Mouse (Mus musculus) heart, postnatal 10 days (tissue): ENCODE measurements around the gene Rnf40. TPM values are rescaled to one million over a fixed set of nuclear protein-coding genes. Genes with fewer than 3 reads are reported as not detected.
"Not testable (repeated sequence)": the region's sequence is repeated elsewhere in the genome, so short reads cannot be mapped to it uniquely, and the experiment has no call there.

Experiments
- DNase-seq, 2 experiments: peaks; one replicate each; pipeline ENCODE4 v3.0.0; 2021
- intact Hi-C: fragments of 180-260 bp; cut with DNase I; formaldehyde crosslinking; loops from one replicate; pipeline ENCODE4 v1.15.1; 2025
- total RNA-seq, 2 experiments: library from RNA; stranded (reverse); gene quantifications; 2 replicates each; pipeline ENCODE4 v1.2.3; 2021

Gene Rnf40
- total RNA-seq, 2 experiments from 2014 or later = 54.3 to 57.0 TPM

DNA sequence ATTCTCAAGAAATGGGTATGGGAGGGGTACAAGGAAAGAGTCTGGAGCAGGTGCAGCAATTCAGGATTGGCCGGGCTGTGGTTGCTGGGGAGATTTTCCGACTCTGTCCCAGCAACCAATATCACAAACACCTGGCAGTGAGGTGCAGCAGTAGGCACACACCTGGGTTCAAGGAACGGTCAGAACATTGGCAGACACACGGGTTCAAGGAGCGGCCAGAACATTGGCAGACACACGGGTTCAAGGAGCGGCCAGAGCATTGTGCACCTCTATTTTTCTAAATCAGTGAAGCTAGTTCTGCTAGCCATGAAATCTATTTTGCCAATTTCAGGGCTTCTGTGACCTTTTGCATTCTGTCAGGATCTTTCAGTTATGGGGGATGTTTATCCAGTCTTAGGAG, 59.0 kb downstream of the Rnf40 start:
- intact Hi-C loops = not testable (repeated sequence)

DNA sequence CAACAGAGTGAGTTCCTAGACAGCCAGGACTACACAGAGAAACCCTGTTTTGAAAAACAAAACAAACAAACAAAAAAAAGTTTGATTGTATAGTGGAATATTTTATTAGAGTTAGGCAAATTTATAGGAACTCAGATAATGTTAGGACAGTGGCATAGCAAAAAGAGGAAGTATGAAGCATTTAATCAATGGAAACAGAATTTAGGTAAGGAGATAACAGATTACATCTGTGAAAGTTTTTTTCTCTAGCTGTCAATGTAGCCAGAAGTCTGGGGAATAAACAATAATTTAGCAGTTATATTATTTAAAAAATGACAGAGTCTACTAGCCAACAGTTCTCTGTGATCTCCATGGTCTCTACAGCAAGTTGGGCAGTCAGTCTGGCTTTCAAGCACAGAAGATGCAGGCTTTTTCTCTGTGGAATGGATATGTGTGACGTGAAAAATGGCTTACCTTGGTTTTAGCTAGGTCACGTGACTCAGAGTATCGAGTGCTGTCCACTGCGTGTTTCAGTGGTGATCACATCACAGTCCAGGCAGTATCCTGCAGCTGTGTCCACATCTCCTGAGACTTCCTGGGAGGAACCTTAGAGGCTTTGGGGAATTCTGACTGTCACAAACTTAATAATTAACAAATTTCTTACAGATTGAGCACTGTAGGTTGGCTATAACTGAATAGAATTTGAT, 60.1 kb downstream of the Rnf40 start:
- intact Hi-C loops = no loop called here
- no peak for DNase-seq

More for the DNA sequence above, 59.0 kb downstream of the Rnf40 start:
- not testable (repeated sequence) for DNase-seq

DNA sequence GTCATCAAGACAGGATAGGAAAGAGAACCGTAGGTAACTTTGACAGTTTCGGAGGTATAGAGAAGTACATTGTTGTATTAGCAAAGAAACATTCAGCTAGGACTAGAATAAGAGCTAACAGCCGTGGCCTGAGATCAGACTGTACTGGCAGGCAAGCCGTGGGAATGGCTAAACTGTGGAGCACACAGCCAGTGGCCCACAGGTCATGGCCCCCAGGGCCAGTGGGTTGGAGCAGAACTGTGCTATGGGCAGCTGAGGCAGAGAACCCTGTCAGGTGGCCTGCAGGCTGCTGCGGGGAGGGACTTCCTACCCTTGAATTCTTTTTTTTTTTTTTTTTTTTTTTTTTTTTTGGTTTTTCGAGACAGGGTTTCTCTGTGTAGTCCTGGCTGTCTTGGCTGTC, 60.6 kb downstream of the Rnf40 start:
- intact Hi-C loops = no loop called here

DNA sequence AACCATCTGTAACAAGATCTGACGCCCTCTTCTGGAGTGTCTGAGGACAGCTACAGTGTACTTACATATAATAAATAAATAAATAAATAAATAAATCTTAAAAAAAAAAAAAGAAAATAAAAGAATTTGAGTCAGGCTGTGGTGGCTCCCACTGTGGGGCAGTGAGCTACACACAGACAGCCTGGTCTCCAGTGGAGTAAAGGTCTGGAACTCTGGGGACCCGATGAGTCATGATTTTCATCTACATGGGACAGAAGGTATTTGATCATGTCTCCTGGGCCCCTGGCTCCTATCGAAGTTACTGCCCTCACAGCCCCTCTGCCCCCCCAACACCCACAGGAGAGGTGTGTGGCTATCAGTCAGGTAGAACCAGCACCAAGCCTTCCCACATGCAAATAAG, 63.1 kb downstream of the Rnf40 start:
- intact Hi-C loops = no loop called here
- no peak for DNase-seq

More for the DNA sequence above, 60.6 kb downstream of the Rnf40 start:
- no peak for DNase-seq

GRCm38 (mm10) chr7:127652050-127652449, 63.5 kb downstream of the Rnf40 start:
- intact Hi-C loops = no loop called here
- DNase-seq = peak; percentile 8 to 11

GRCm38 (mm10) chr7:127654318-127654717, 65.8 kb downstream of the Rnf40 start:
- no peak for DNase-seq
- intact Hi-C loops = no loop called here

Other genes with a start within 250 kb of the Rnf40 start
- gene Zfp768, start 243.2 kb upstream of the Rnf40 start, total RNA-seq = 10 to 100 TPM; 40.4 to 43.0 TPM
- gene Zfp747, start 212.7 kb upstream of the Rnf40 start, total RNA-seq = 1 to 10 TPM; 5.5 to 5.6 TPM
- gene 9130019O22Rik, start 201.6 kb upstream of the Rnf40 start, total RNA-seq = 1 to 10 TPM; 2.9 to 3.2 TPM
- gene E430018J23Rik, start 195.1 kb upstream of the Rnf40 start, total RNA-seq = 1 to 10 TPM; 4.7 to 5.7 TPM
- 1 to 10 TPM; 4.7 TPM for gene Zfp764, start 181.9 kb upstream of the Rnf40 start, total RNA-seq
- gene Zfp688, start 166.7 kb upstream of the Rnf40 start, total RNA-seq = 1 to 10 TPM; 3.8 to 6.2 TPM
- gene Zfp689, start 139.6 kb upstream of the Rnf40 start, total RNA-seq = 1 to 10 TPM; 2.7 to 3.0 TPM
- 10 to 100 TPM; 27.1 to 27.4 TPM for gene Prr14, start 129.2 kb upstream of the Rnf40 start, total RNA-seq
- 10 to 100 TPM; 41.6 to 42.1 TPM for gene Fbrs, start 109.6 kb upstream of the Rnf40 start, total RNA-seq
- 10 to 100 TPM; 67.8 to 74.8 TPM for gene Srcap, start 76.8 kb upstream of the Rnf40 start, total RNA-seq
- 10 to 100 TPM; 14.1 to 14.3 TPM for gene Gm42715, start 69.2 kb upstream of the Rnf40 start, total RNA-seq
- gene Tmem265, start 27.4 kb upstream of the Rnf40 start, total RNA-seq = not detected
- 10 to 100 TPM; 21.0 to 21.1 TPM for gene Phkg2, start 15.4 kb upstream of the Rnf40 start, total RNA-seq
- gene Ccdc189, start 172 bp upstream of the Rnf40 start, total RNA-seq = 1 to 10 TPM; 7.3 to 8.7 TPM
- gene Zfp629, start 27.0 kb downstream of the Rnf40 start, total RNA-seq = 10 to 100 TPM; 32.4 to 35.1 TPM
- gene Bcl7c, start 120.2 kb downstream of the Rnf40 start, total RNA-seq = 10 to 100 TPM; 60.5 to 62.9 TPM
- 1 to 10 TPM; 4.6 to 7.5 TPM for gene Ctf1, start 124.0 kb downstream of the Rnf40 start, total RNA-seq
- gene Ctf2, start 143.4 kb downstream of the Rnf40 start, total RNA-seq = not detected
- 1 to 10 TPM; 5.6 to 6.2 TPM for gene Fbxl19, start 155.8 kb downstream of the Rnf40 start, total RNA-seq
- gene Orai3, start 181.0 kb downstream of the Rnf40 start, total RNA-seq = 10 to 100 TPM; 18.0 to 20.9 TPM
- 10 to 100 TPM; 26.1 to 29.9 TPM for gene Setd1a, start 187.9 kb downstream of the Rnf40 start, total RNA-seq
- gene Gm49388, start 196.8 kb downstream of the Rnf40 start, total RNA-seq = 1 to 10 TPM; 2.7 to 3.1 TPM
- 10 to 100 TPM; 15.9 to 16.1 TPM for gene Hsd3b7, start 211.8 kb downstream of the Rnf40 start, total RNA-seq
- 10 to 100 TPM; 69.2 to 72.5 TPM for gene Stx4a, start 235.5 kb downstream of the Rnf40 start, total RNA-seq
- 1 to 10 TPM in 1 of 2 experiments, under 1 TPM in 1; 0.89 to 1.7 TPM for gene Stx1b, start 235.8 kb downstream of the Rnf40 start, total RNA-seq